ENCODE assay signal across 15 mouse cellular contexts in genomic region chr11:74664906-74665305, GRCm38 (mm10).
"Had no signal": no experiment of that assay in that cellular context is flagged by ENCODE, and none has a peak within 500 bp of the region (broad histone marks: within the 10 kb centered on the region; RNA-seq: fewer than 3 reads in every experiment).

No protein-coding gene starts in this region.

- DNase-seq: kidney, adult 8-10 months; layer of hippocampus, adult 9-11 months; liver; liver, embryonic 13.5 days; liver, postnatal 0 days; lung, postnatal 14 days; retina, postnatal 1 day; right cerebral cortex, postnatal 14 days; thymus, postnatal 4 days had no signal

- H3K4me2 ChIP-seq: limb, embryonic 12.5 days; liver, embryonic 13.5 days; lung, embryonic 15.5 days; midbrain, embryonic 12.5 days; neural tube, embryonic 13.5 days; stomach, embryonic 15.5 days had no signal

- H3K27me3 ChIP-seq: limb, embryonic 12.5 days; liver, embryonic 13.5 days; lung, embryonic 15.5 days; midbrain, embryonic 12.5 days; neural tube, embryonic 13.5 days; stomach, embryonic 15.5 days had no signal

- H3K9me3 ChIP-seq: limb, embryonic 12.5 days; liver, embryonic 13.5 days; lung, embryonic 15.5 days; midbrain, embryonic 12.5 days; neural tube, embryonic 13.5 days; stomach, embryonic 15.5 days had no signal

- H3K4me3 ChIP-seq: limb, embryonic 12.5 days; liver, embryonic 13.5 days; lung, embryonic 15.5 days; midbrain, embryonic 12.5 days; neural tube, embryonic 13.5 days; stomach, embryonic 15.5 days had no signal

- H3K4me1 ChIP-seq: limb, embryonic 12.5 days; liver, embryonic 13.5 days; lung, embryonic 15.5 days; midbrain, embryonic 12.5 days; neural tube, embryonic 13.5 days; stomach, embryonic 15.5 days had no signal

- H3K9ac ChIP-seq: limb, embryonic 12.5 days; liver, embryonic 13.5 days; liver, postnatal 0 days; lung, embryonic 15.5 days; midbrain, embryonic 12.5 days; neural tube, embryonic 13.5 days; stomach, embryonic 15.5 days had no signal

- ATAC-seq: liver, postnatal 0 days; midbrain, embryonic 16.5 days had no signal

- H3K27ac ChIP-seq: limb, embryonic 12.5 days; liver, embryonic 13.5 days; lung, embryonic 15.5 days; midbrain, embryonic 12.5 days; neural tube, embryonic 13.5 days; stomach, embryonic 15.5 days had no signal
